Mouse (Mus musculus) CD4-positive naive resting alpha-beta T cell, adult 57 days (primary cell): Measurements from ENCODE around the gene Chad. TPM values are rescaled to one million over a fixed set of nuclear protein-coding genes. Genes with fewer than 3 reads are reported as not detected.

Source experiments
- total RNA-seq: library from RNA; stranded (reverse); gene quantifications from one replicate; pipeline ENCODE4 v1.2.4, GENCODE M21; 2023

The Chad gene
- not detected for total RNA-seq

DNA sequence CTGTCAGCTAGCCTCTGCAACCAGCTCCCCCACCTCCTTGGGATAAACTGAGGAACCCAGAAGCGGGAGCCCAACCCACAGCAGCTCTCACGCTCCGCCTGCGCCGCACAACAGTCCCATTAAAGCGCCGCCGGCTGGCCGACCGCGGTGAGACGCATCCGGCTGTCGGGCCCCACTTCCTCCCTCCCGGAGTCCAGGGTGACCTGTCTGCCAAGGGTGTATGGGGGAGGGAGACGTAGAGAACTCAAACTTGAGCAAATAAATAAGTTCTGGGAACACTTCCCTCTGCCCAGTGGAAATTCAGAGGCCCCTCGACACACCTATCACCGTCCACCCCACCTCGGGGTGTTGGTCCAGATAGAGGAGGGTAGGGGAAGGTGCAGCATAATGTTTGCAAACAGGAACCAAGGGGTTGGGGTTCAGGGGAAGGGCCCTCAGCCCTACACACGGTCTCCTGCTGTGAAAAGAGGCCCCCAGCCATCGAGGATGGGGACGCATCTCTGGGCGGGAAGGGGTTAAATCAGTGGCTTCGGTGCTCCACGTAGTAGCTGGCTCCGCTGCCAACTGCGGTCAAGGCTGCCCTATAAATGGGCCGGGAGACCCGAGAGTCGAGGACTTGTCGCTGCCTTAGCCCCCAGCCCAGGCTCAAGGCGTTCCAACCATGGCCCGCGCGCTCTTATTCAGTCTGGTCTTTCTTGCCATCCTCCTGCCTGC is at the start of gene Chad:
Gene Chad (plus strand): TSS at position 611 of the 714 bp plus-strand sequence.

DNA sequence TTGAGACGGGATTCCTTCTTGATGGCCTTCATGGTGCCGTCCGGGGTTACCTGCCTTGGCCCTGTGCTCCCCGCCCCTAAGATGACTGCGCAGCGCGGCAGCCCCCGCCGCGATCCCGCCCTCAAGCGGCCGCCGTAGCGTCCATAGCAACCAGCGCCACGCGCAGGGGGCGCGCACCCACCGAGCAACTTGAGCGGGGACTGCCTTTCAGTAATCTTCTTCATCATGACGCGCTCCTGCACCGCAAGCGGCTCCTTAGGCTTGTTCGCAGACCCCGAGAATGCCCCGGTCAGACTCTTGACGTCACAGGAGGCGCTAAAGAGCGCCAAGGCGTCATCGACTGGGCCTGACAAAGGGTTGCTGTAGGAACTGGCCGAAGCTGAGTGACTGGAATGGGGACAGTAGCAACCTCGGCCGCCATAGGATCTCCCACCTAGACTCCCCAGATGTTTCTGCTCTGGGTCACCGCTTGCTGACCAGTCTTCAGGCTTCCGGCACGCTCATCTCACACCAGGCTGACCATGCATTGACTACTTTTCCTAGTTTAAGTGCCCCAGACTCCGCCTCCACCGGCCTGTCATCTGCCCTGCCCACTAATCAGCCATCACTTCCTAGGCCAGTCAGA is 43.5 kb upstream of the Chad start, which contains the start of gene Mycbpap:
Gene Mycbpap (minus strand): TSS at position 524 of the 625 bp plus-strand sequence.

DNA sequence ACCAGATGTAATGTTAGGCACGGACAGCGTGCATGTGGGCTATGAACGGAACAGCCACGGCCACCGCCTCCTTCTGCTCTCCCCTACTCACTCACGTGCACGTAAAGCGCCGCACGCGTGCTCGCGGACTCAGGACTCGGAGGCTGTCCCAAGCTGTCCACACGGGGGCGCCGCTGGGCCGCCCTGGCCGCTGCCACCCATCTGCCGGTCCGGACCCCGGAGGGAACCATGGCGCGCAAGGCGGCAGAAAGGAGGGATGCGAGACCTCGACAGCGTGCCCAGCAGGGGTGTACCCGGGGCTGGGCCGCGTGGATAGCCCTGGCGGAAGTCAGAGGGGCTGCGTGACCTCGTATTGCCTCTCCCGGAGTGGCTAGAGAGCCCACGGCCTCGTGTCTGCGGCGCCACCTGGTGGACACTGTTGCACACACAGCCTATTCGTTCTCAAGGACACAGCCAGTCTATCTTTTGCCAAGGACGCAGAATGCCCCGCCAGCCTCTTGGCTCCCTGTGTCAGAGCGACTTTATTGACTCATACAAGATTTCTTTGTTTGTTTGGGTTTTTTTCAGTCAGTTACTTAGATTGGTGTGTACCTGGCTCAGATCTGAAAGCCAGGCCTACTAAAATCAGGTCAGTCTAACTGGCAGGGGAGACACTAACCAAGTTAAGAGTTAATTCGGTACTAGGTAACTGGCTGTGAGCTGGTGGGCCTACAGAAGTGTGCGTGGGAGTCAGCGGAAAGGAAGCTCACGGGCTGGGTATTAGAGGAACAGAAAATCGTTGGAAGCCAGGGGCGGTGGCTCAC is 15.8 kb upstream of the Chad start, which contains the start of gene Rsad1:
Gene Rsad1 (minus strand): TSS at position 368 of the 803 bp plus-strand sequence.

DNA sequence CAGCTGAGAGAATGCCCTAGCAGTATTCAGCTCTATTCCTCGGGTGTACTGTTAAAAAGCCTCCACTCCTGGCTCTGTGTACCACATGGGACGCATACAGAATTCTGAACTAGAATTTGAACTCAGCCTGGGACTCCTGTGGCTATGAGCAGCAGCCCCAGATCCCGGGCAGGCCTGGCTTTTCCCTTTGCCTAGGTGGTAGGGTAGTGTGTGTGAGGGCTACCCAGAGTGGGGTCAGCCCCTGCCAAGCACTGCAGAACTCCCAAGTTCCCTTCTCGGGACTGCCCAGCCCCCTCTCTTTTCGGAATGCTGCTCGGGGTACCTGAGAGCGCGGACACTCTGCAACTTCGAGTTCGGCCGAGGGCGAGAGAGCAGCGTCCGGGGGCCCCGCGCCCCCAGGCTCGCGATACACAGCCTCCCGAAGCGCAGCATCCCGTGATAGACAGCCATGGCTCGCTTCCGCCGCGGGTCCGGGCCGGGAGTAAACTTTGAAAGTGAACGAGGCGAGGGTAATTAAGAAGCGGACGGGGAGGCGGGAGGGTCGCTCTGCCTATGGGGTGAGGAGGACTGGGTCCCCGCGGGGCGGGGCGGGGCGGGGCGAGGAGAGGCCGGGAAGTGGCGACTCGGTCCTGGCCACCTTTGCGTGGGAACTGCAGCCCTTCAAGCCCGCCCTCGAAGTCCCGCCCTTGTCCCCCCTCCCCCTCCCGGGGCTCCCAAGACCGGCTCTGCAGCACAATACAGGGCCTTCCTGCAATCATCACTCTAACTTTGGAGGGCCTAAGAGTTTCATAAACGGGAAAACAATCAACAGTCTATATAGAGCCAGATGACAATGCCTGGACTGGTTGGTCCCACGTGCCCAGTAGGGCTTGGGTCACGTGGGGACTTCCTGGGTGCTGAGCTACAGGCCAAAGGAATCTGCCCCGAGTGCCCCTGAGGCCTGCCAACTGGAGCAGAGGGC is 36.8 kb downstream of the Chad start, which contains the start of gene Acsf2:
Gene Acsf2 (minus strand): TSS at position 551 of the 961 bp plus-strand sequence.

Other genes with a start within 250 kb of the Chad start
- gene Luc7l3, start 243.1 kb upstream of the Chad start, total RNA-seq: 118 TPM
- gene Ankrd40, start 237.0 kb upstream of the Chad start, total RNA-seq: 51.1 TPM
- gene Abcc3, start 172.1 kb upstream of the Chad start, total RNA-seq: 2.4 TPM
- not detected for gene Cacna1g, start 90.8 kb upstream of the Chad start, total RNA-seq
- not detected for gene Spata20, start 78.9 kb upstream of the Chad start, total RNA-seq
- gene Epn3, start 65.1 kb upstream of the Chad start, total RNA-seq: not detected
- 2.6 TPM for gene Mycbpap, start 43.3 kb upstream of the Chad start, total RNA-seq
- 4.6 TPM for gene Rsad1, start 15.8 kb upstream of the Chad start, total RNA-seq
- 16.1 TPM for gene Acsf2, start 36.8 kb downstream of the Chad start, total RNA-seq
- gene Lrrc59, start 64.7 kb downstream of the Chad start, total RNA-seq: 47.9 TPM
- 17.8 TPM for gene Mrpl27, start 88.7 kb downstream of the Chad start, total RNA-seq
- 0.68 TPM for gene Eme1, start 88.9 kb downstream of the Chad start, total RNA-seq
- gene Xylt2, start 112.5 kb downstream of the Chad start, total RNA-seq: 59.2 TPM
- not detected for gene Gm11541, start 139.5 kb downstream of the Chad start, total RNA-seq
- not detected for gene Cdc34b, start 176.7 kb downstream of the Chad start, total RNA-seq
- not detected for gene Tmem92, start 217.7 kb downstream of the Chad start, total RNA-seq